Mouse (Mus musculus): ENCODE results near the gene Yipf4.

DNA sequence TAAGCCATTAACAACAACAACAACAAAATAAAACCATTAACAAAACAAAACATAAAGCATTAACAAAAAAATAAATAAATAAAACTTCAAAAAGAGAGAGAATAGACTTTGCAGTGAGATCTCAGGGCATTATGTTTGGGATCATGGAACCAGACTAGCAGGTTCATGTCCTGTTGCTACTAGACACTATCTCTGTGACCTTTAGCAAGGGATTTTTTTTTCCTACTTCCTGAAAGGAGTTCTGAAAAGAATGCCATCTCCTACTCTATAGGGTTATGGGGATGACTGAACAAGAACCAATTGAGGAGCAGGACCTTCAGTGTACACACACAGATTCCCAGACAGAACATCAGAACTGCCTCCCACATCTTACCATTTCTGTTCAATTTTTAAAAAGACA is 25.8 kb upstream of the Yipf4 start:
- TF ChIP-seq EP300 (IDR thresholded peaks at IDR 0.05; ENCODE audit: low read depth): no peak
- no peak for TF ChIP-seq CTCF (IDR thresholded peaks at IDR 0.05; ENCODE audit: low read depth)

Measured in liver, embryonic 14.5 days (tissue).